8 mouse cellular contexts compared by ENCODE assay signal in the genomic region with DNA sequence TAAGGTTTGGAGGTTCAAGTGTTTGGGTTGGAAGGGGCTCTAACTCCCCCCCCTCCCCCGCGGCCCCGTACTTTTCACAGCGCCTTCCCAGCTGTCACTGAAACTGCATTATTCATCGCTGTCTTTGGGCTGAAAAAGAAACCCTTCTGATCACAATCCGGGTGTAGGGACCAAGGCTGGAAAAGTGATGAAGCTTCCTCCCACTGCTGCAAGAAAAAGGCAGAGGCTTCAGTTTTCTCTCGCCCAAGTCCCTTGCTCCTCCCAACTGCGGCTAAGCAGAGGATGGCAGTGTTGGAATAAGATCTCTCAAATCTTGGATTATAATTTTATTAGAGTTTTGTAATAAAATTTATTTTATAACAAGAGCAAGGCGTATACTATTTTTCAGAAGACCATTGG. TPM values are rescaled to one million over a fixed set of nuclear protein-coding genes. Genes with fewer than 3 reads are reported as not detected.
DNase-seq lines count a peak whose midpoint lies in the region; ATAC-seq lines count a peak whose summit lies in the region.

No protein-coding gene starts in this region.

- H3K9me3 ChIP-seq in heart, embryonic 14.5 days (ENCODE audit: control insufficient read depth, low read length), result no peaks in the 10 kb centered on the region
- H3K9me3 ChIP-seq in hindbrain, embryonic 14.5 days (ENCODE audit: control insufficient read depth, low read length), result no peaks in the 10 kb centered on the region
- H3K9me3 ChIP-seq in midbrain, embryonic 14.5 days (ENCODE audit: control insufficient read depth, low read length), result no peaks in the 10 kb centered on the region

- no peak for ATAC-seq in heart, embryonic 14.5 days (ENCODE audit: insufficient number of reproducible peaks, insufficient read depth, low FRiP score, low read depth)
- ATAC-seq in hindbrain, embryonic 14.5 days (ENCODE audit: low FRiP score), result no peak
- ATAC-seq in midbrain, embryonic 14.5 days (ENCODE audit: low FRiP score, low TSS enrichment), result no peak

- H3K4me1 ChIP-seq in heart, embryonic 14.5 days (ENCODE audit: control insufficient read depth in 2 of 2, insufficient read depth in 2 of 2, low read length in 2 of 2), result peaks cover 7 to 20% of the 10 kb centered on the region in 2 experiments
- no peaks in the 10 kb centered on the region for H3K4me1 ChIP-seq in brown adipose tissue, adult 24 weeks (ENCODE audit: control insufficient read depth, insufficient read depth, insufficient read length, low read length)
- peaks cover 13% of the 10 kb centered on the region for H3K4me1 ChIP-seq in hindbrain, embryonic 14.5 days (replicated peaks; ENCODE audit: control insufficient read depth, insufficient read depth, low read length)
- H3K4me1 ChIP-seq in midbrain, embryonic 14.5 days (ENCODE audit: control insufficient read depth, insufficient read depth, low read length), result peaks cover 20% of the 10 kb centered on the region

- peak overlapping the region; percentile 48 to 83; a peak in 3 of 4 replicates for H3K27ac ChIP-seq in heart, embryonic 14.5 days (replicated peaks in 1 of 2; ENCODE audit: control insufficient read depth in 1 of 2, insufficient read depth in 1 of 2, low read depth in 2 of 2, low read length in 2 of 2)
- H3K27ac ChIP-seq in brown adipose tissue, adult 24 weeks (replicated peaks; ENCODE audit: low read depth, low read length), result no peak overlapping the region
- peak overlapping the region; percentile 98 for H3K27ac ChIP-seq in hindbrain, embryonic 14.5 days
- H3K27ac ChIP-seq in midbrain, embryonic 14.5 days (replicated peaks; ENCODE audit: low read depth, low read length), result peak overlapping the region; percentile 95

- H3K9ac ChIP-seq in heart, embryonic 14.5 days (ENCODE audit: low read length), result peak overlapping the region; percentile 75
- H3K9ac ChIP-seq in hindbrain, embryonic 14.5 days, result peak overlapping the region; percentile 74
- peak overlapping the region; percentile 74 for H3K9ac ChIP-seq in midbrain, embryonic 14.5 days (replicated peaks; ENCODE audit: low read length)

- peak overlapping the region; percentile 24 to 31; a peak in 3 of 4 replicates for H3K4me3 ChIP-seq in heart, embryonic 14.5 days (ENCODE audit: control insufficient read depth in 1 of 2, insufficient read depth in 1 of 2, low read depth in 1 of 2, low read length in 2 of 2)
- peak overlapping the region; percentile 11 for H3K4me3 ChIP-seq in brown adipose tissue, adult 24 weeks (ENCODE audit: insufficient read depth, low read depth, low read length)
- peak overlapping the region; percentile 29 for H3K4me3 ChIP-seq in hindbrain, embryonic 14.5 days (replicated peaks; ENCODE audit: low read length)
- H3K4me3 ChIP-seq in midbrain, embryonic 14.5 days (replicated peaks; ENCODE audit: low read depth, low read length), result peak overlapping the region; percentile 32

- no peak for DNase-seq in heart, postnatal 4 days
- DNase-seq in hindbrain, embryonic 14.5 days (ENCODE audit: low spot score), result peak; percentile 35
- DNase-seq in midbrain, embryonic 14.5 days, result no peak
- DNase-seq in urinary bladder, postnatal 25 days (ENCODE audit: low spot score), result no peak
- DNase-seq in embryo, embryonic 9.5 days (ENCODE audit: extremely low spot score), result no peak
- no peak for DNase-seq in ovary, postnatal 14 days (ENCODE audit: low spot score)

- no peaks in the 10 kb centered on the region for H3K27me3 ChIP-seq in heart, embryonic 14.5 days (ENCODE audit: control insufficient read depth, insufficient read depth, low read length)
- no peaks in the 10 kb centered on the region for H3K27me3 ChIP-seq in hindbrain, embryonic 14.5 days (ENCODE audit: control insufficient read depth, insufficient read depth, low read length)
- no peaks in the 10 kb centered on the region for H3K27me3 ChIP-seq in midbrain, embryonic 14.5 days (ENCODE audit: control insufficient read depth, insufficient read depth, low read length)

- 13% methylated on average over 9 of the region's 9 CpGs for WGBS in heart, embryonic 14.5 days
- 12% methylated on average over 9 of the region's 9 CpGs for WGBS in hindbrain, embryonic 14.5 days
- 10% methylated on average over 9 of the region's 9 CpGs for WGBS in midbrain, embryonic 14.5 days

- H3K4me2 ChIP-seq in heart, embryonic 14.5 days (ENCODE audit: low read length), result peak overlapping the region; percentile 69
- peak overlapping the region; percentile 57 for H3K4me2 ChIP-seq in hindbrain, embryonic 14.5 days (replicated peaks)
- peak overlapping the region; percentile 72 for H3K4me2 ChIP-seq in midbrain, embryonic 14.5 days (ENCODE audit: low read length)

- no peaks in the 10 kb centered on the region for H3K36me3 ChIP-seq in heart, embryonic 14.5 days (ENCODE audit: control insufficient read depth, insufficient read depth, low read length)
- no peaks in the 10 kb centered on the region for H3K36me3 ChIP-seq in hindbrain, embryonic 14.5 days (replicated peaks; ENCODE audit: control insufficient read depth, insufficient read depth)
- no peaks in the 10 kb centered on the region for H3K36me3 ChIP-seq in midbrain, embryonic 14.5 days (ENCODE audit: control insufficient read depth, insufficient read depth, low read length)

RNA-seq across cellular contexts. Expression of a gene that starts 2.1 kb away (rescaled TPM):
- polyA plus RNA-seq in heart, embryonic 14.5 days (2014; fragmentation: Nextera tagmentation; extraction: Ambion mirVana), result 33.5 and 34.4 TPM in 2 replicates
- 1 to 10 TPM; 6.7 to 8.6 TPM for total RNA-seq in heart, postnatal 4 days (2021)
- polyA plus RNA-seq in brown adipose tissue, adult 24 weeks (2012; ENCODE audit: insufficient read depth, insufficient read length, missing spikeins), result 2.5 and 4.6 TPM in 2 replicates
- 40.3 and 40.7 TPM in 2 replicates for polyA plus RNA-seq in hindbrain, embryonic 14.5 days (2014; fragmentation: Nextera tagmentation; extraction: Ambion mirVana)
- polyA plus RNA-seq in midbrain, embryonic 14.5 days (2014; fragmentation: Nextera tagmentation; extraction: Ambion mirVana), result 28.0 and 36.5 TPM in 2 replicates

RNA-seq across cellular contexts. Expression of a gene that starts 13.1 kb away (rescaled TPM):
- 13.0 and 14.1 TPM in 2 replicates for polyA plus RNA-seq in heart, embryonic 14.5 days (2014; fragmentation: Nextera tagmentation; extraction: Ambion mirVana)
- total RNA-seq in heart, postnatal 4 days (2021), result 10 to 100 TPM; 13.8 to 14.3 TPM
- 8.1 and 8.3 TPM in 2 replicates for polyA plus RNA-seq in brown adipose tissue, adult 24 weeks (2012; ENCODE audit: insufficient read depth, insufficient read length, missing spikeins)
- polyA plus RNA-seq in hindbrain, embryonic 14.5 days (2014; fragmentation: Nextera tagmentation; extraction: Ambion mirVana), result 18.6 and 24.3 TPM in 2 replicates
- 17.3 and 20.1 TPM in 2 replicates for polyA plus RNA-seq in midbrain, embryonic 14.5 days (2014; fragmentation: Nextera tagmentation; extraction: Ambion mirVana)

RNA-seq across cellular contexts. Expression of a gene that starts 15.6 kb away (rescaled TPM):
- 81.5 and 93.9 TPM in 2 replicates for polyA plus RNA-seq in heart, embryonic 14.5 days (2014; fragmentation: Nextera tagmentation; extraction: Ambion mirVana)
- 10 to 100 TPM; 80.2 to 84.6 TPM for total RNA-seq in heart, postnatal 4 days (2021)
- polyA plus RNA-seq in brown adipose tissue, adult 24 weeks (2012; ENCODE audit: insufficient read depth, insufficient read length, missing spikeins), result 42.0 and 54.9 TPM in 2 replicates
- polyA plus RNA-seq in hindbrain, embryonic 14.5 days (2014; fragmentation: Nextera tagmentation; extraction: Ambion mirVana), result 324 and 368 TPM in 2 replicates
- polyA plus RNA-seq in midbrain, embryonic 14.5 days (2014; fragmentation: Nextera tagmentation; extraction: Ambion mirVana), result 258 and 260 TPM in 2 replicates

RNA-seq across cellular contexts. Expression of a gene that starts 22.4 kb away (rescaled TPM):
- 16.0 and 17.8 TPM in 2 replicates for polyA plus RNA-seq in heart, embryonic 14.5 days (2014; fragmentation: Nextera tagmentation; extraction: Ambion mirVana)
- 10 to 100 TPM; 42.6 to 55.6 TPM for total RNA-seq in heart, postnatal 4 days (2021)
- polyA plus RNA-seq in brown adipose tissue, adult 24 weeks (2012; ENCODE audit: insufficient read depth, insufficient read length, missing spikeins), result 7.9 and 15.6 TPM in 2 replicates
- polyA plus RNA-seq in hindbrain, embryonic 14.5 days (2014; fragmentation: Nextera tagmentation; extraction: Ambion mirVana), result 9.6 and 10.1 TPM in 2 replicates
- 9.3 and 13.1 TPM in 2 replicates for polyA plus RNA-seq in midbrain, embryonic 14.5 days (2014; fragmentation: Nextera tagmentation; extraction: Ambion mirVana)

RNA-seq across cellular contexts. Expression of a gene that starts 27.2 kb away (rescaled TPM):
- 61.7 and 64.8 TPM in 2 replicates for polyA plus RNA-seq in heart, embryonic 14.5 days (2014; fragmentation: Nextera tagmentation; extraction: Ambion mirVana)
- 10 to 100 TPM; 38.0 to 43.3 TPM for total RNA-seq in heart, postnatal 4 days (2021)
- 0.79 TPM in 1 of 2 replicates, not detected in the other for polyA plus RNA-seq in brown adipose tissue, adult 24 weeks (2012; ENCODE audit: insufficient read depth, insufficient read length, missing spikeins)
- polyA plus RNA-seq in hindbrain, embryonic 14.5 days (2014; fragmentation: Nextera tagmentation; extraction: Ambion mirVana), result 17.0 and 22.0 TPM in 2 replicates
- polyA plus RNA-seq in midbrain, embryonic 14.5 days (2014; fragmentation: Nextera tagmentation; extraction: Ambion mirVana), result 14.6 and 29.6 TPM in 2 replicates
